Mouse (Mus musculus) thymus, postnatal 4 days (tissue): ENCODE data around the gene Maoa.

Experiments
- DNase-seq: peaks from one replicate; pipeline ENCODE4 v3.0.0; 2021

Maoa gene

DNA sequence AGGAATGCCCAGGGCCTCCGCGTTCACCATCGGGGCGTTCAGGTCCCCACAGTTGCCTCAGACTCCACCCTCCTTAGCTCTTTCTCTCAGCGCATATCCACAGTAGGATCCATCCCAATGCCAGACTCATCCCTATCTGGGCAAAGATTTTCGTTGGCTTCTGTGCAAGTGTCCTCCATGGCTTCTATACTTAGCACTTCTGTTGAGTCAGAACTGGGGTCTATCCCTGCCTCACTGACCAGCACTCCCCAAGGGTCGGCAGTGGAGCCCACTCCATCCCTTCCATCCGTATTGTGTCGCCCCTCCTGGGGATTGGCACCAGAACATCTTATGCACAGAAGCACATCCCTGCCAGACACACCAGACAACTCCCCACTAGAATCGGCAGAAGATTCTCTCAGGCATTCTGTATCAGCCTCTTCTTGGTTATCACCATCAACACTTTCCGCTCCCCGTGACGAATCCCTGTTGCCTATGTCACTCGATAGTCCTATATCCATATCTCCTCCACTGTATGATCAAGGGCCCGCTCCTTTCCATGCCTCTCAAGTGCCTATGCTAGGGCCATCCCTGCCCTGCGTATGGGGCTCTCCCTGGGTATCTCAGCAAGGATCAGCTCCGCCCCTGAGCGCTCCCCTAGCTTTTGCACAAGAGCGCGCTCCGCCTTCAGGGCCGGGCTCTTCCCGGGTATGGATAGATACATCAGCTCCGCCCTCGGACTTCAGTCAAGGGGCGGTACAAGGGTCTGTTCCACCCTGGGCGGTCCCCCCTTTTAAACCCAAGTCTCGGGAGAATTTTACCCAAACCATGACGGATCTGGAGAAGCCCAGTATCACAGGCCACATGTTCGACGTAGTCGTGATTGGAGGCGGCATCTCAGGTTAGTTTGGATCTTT lies at the start of gene Maoa:
Maoa (plus strand) TSS at position 665 of the 896 bp plus-strand sequence.
- DNase-seq, result peak; percentile 55

GRCm38 (mm10) chrX:16618225-16619033 lies 1.1 kb upstream of the Maoa start:
- DNase-seq, result peak; percentile 89

- no peak for DNase-seq
Observed at GRCm38 (mm10) chrX:16656511-16656910, 37.0 kb downstream of the Maoa start.

DNA sequence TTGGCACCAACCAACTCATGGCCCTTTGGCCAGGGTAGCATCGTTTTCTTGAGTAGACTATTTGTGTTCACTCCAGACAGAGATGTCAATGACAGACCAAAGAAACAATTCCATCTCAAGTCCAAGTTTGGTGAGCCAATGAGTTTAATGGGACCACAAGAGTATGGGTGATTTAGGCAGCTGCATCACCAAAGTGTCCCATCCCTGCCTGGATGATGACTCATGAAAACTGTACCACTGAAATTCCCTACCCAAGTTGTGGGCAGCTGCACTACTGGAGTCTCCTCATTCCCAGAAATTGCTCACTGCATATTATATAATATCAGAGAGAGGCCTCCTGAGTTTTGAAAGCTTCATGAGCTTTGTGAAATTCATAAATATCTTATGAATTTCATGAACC lies 86.6 kb downstream of the Maoa start:
- no peak for DNase-seq

DNA sequence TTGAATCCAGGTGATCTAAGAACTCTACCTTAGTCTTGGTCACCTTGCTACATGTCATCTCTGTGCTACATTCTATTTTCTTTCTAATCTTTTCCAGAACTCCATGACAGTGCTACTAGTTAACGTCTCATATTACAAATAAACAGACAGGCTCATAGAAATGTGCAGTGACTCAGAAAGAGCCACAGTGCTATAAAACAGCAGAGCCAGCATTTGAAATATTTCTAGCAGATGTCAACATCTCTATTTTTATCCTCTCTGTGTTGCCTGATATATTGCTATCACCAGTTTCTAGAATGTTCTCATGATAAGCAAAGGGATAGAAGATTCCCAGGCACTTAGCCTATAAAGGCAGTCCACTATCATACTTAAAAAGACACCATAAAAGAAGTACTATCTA lies 94.5 kb downstream of the Maoa start:
- DNase-seq, result no peak
